Mouse (Mus musculus) small intestine, adult 2 months (tissue): ENCODE results near the gene Olfr420.

Experiments used
- CTCF ChIP-seq: fragments of 200-500 bp; IDR thresholded peaks from 2 replicates; pipeline ENCODE4 v1.5.1; 2012; ENCODE audit warnings: low read depth, mild to moderate bottlenecking, control low read depth, inconsistent platforms, low read length, moderate library complexity, mixed read lengths; ENCODE audit not compliant: insufficient replicate concordance, insufficient read length; ENCODE audit errors: extremely low read depth
- POLR2A ChIP-seq: fragments of 200-500 bp; IDR thresholded peaks from 2 replicates; pipeline ENCODE4 v1.6.1; 2012; ENCODE audit warnings: low read depth, mild to moderate bottlenecking, control low read depth, inconsistent platforms, low read length, moderate library complexity

DNA sequence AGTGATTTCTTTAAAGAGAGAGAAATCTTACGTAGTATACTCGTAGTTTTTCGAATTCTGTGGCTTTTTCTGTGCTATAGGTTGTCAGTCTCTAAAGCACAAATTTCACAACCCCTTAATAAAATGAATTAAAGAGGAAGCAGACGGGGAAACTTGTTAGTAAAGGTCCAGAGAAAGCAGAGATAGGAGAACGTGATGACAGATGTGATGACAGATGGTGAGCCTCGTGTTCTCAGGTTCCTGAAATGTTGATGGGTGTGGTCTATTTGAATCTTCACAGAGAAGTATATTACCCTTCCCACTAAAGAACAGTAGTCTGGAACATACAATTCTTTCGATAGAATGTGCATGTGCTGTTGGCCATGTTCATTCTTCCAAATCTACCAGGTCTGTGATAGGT is 49.3 kb downstream of the Olfr420 start:
- TF ChIP-seq CTCF = no peak
- no peak for TF ChIP-seq POLR2A
